Mouse (Mus musculus): ENCODE measurements around the gene Fndc10. TPM values are rescaled to one million over a fixed set of nuclear protein-coding genes. Genes with fewer than 3 reads are reported as not detected.
"Not testable (repeated sequence)": the region's sequence is repeated elsewhere in the genome, so short reads cannot be mapped to it uniquely, and the experiment has no call there.

Fndc10 gene
- polyA plus RNA-seq (2014; fragmentation: Nextera tagmentation; extraction: Ambion mirVana): 6.3 and 13.8 TPM in 2 replicates

DNA sequence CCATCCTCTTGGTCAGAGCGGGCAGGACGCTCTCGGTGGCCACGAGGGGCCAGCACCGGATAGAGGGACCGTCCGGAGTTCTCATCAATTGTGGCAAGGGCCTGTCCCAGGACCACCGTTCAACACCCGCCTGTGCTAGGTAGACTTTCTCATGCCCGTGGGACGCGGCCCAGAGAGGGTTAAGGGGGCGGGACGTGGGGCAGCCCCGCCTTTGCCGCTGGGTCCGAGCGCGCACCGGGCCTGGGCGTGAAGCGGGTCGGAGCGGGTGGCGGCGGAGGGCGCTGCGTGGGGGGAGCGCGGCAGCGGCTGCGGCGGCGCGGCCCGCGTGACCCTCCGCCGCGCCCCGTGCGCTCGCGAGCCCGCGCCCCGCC is at the start of gene Fndc10:
Fndc10 (plus strand) TSS at position 232 of the 371 bp plus-strand sequence.
- Histone ChIP-seq H3K27ac (replicated peaks; ENCODE audit: low read depth, low read length) (peak within 1 kb of the TSS; percentile 94), H3K4me2 (ENCODE audit: low read length) (peak within 1 kb of the TSS; percentile 82), H3K36me3 (ENCODE audit: control insufficient read depth, insufficient read depth, low read length) (no peaks in the 10 kb centered on the region), H3K9me3 (ENCODE audit: control insufficient read depth, low read length) (no peaks in the 10 kb centered on the region), H3K4me3 (replicated peaks; ENCODE audit: low read depth, low read length) (peak within 1 kb of the TSS; percentile 64), H3K9ac (replicated peaks; ENCODE audit: low read length) (peak within 1 kb of the TSS; percentile 79), H3K4me1 (ENCODE audit: control insufficient read depth, insufficient read depth, low read length) (peaks cover 15% of the 10 kb centered on the region), H3K27me3 (ENCODE audit: control insufficient read depth, insufficient read depth, low read length) (peaks cover 10% of the 10 kb centered on the region)
- DNase-seq (peak; percentile 88), ATAC-seq (ENCODE audit: low FRiP score, low TSS enrichment) (peak; percentile 82)
- under 1% methylated on average over 33 of the region's 47 CpGs for WGBS

DNA sequence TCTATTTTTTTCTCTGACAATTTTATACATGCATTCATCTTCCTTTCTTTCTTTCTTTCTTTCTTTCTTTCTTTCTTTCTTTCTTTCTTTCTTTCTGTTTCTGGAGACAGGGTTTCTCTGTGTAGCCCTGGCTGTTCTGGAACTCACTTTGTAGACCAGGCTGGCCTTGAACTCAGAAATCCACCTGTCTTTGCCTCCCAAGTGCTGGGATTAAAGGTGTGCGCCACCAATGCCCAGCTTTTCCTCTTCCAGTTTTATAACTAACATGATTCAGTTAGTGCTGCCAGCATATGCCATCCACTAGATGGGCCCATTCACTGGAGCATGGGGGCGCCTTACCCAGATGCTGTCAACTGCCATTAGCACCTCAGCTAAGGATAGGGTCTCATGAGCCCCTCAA is 48.8 kb upstream of the Fndc10 start, which contains the start of gene Gm10563:
Gm10563 (minus strand) TSS at position 101 of the 400 bp plus-strand sequence.
- not testable (repeated sequence) for DNase-seq; H3K4me3 ChIP-seq (replicated peaks; ENCODE audit: low read depth, low read length); H3K4me1 ChIP-seq (ENCODE audit: control insufficient read depth, insufficient read depth, low read length); H3K4me2 ChIP-seq (ENCODE audit: low read length); H3K27ac ChIP-seq (replicated peaks; ENCODE audit: low read depth, low read length); H3K9ac ChIP-seq (replicated peaks; ENCODE audit: low read length); ATAC-seq (ENCODE audit: low FRiP score, low TSS enrichment); H3K9me3 ChIP-seq (ENCODE audit: control insufficient read depth, low read length); H3K27me3 ChIP-seq (ENCODE audit: control insufficient read depth, insufficient read depth, low read length)
- 98% methylated on average over 2 of the region's 2 CpGs for WGBS
- H3K36me3 ChIP-seq (ENCODE audit: control insufficient read depth, insufficient read depth, low read length): peaks cover 88% of the 10 kb centered on the region

DNA sequence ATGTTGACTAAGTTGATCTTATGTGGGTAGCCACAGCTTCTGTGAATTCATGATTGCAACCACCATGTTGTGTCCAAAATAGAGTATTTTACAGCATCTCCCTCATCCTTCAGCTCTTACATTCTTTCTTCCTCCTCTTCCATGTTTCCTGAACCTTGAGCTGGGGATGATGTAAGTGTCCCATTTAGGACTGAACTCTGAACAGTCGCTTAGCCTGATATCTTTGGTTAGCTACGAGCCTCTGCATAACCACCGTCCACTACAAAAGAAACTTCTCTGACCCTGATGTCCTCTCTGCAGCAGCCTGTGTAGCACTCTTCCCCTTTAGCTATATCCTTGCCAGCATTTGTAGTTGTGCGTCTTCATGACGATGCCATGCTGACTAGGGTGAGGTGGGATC is 48.4 kb upstream of the Fndc10 start:
- 98% methylated on average over 5 of the region's 5 CpGs for WGBS
- no peak for DNase-seq
- Histone ChIP-seq H3K36me3 (ENCODE audit: control insufficient read depth, insufficient read depth, low read length) (peaks cover 88% of the 10 kb centered on the region), H3K4me2 (ENCODE audit: low read length) (no peak overlapping the region), H3K4me1 (ENCODE audit: control insufficient read depth, insufficient read depth, low read length) (no peaks in the 10 kb centered on the region), H3K27me3 (ENCODE audit: control insufficient read depth, insufficient read depth, low read length) (no peaks in the 10 kb centered on the region), H3K4me3 (replicated peaks; ENCODE audit: low read depth, low read length) (no peak overlapping the region), H3K27ac (replicated peaks; ENCODE audit: low read depth, low read length) (no peak overlapping the region), H3K9me3 (ENCODE audit: control insufficient read depth, low read length) (no peaks in the 10 kb centered on the region), H3K9ac (replicated peaks; ENCODE audit: low read length) (no peak overlapping the region)
- ATAC-seq (ENCODE audit: low FRiP score, low TSS enrichment): no peak

DNA sequence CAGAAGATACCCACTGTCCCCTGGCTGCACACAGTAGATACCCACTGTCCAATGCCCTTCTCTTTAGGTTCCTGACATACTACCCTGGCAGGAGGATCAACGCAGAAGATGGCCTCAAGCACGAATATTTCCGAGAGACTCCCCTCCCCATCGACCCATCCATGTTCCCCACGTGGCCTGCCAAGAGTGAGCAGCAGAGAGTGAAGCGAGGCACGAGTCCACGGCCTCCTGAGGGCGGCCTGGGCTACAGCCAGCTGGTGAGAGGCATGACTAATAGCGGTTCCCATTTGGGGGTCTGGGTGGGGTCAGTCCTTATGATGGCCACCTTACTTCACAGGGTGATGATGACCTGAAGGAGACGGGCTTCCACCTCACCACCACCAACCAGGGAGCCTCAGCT is 44.8 kb upstream of the Fndc10 start:
- Histone ChIP-seq H3K27ac (replicated peaks; ENCODE audit: low read depth, low read length) (no peak overlapping the region), H3K4me1 (ENCODE audit: control insufficient read depth, insufficient read depth, low read length) (peaks cover 15% of the 10 kb centered on the region), H3K4me2 (ENCODE audit: low read length) (no peak overlapping the region), H3K4me3 (replicated peaks; ENCODE audit: low read depth, low read length) (no peak overlapping the region), H3K9ac (replicated peaks; ENCODE audit: low read length) (no peak overlapping the region), H3K36me3 (ENCODE audit: control insufficient read depth, insufficient read depth, low read length) (peaks cover 66% of the 10 kb centered on the region), H3K27me3 (ENCODE audit: control insufficient read depth, insufficient read depth, low read length) (peaks cover 34% of the 10 kb centered on the region), H3K9me3 (ENCODE audit: control insufficient read depth, low read length) (no peaks in the 10 kb centered on the region)
- whole genome bisulfite sequencing: 94% methylated on average over 11 of the region's 11 CpGs
- no peak for DNase-seq
- no peak for ATAC-seq (ENCODE audit: low FRiP score, low TSS enrichment)

DNA sequence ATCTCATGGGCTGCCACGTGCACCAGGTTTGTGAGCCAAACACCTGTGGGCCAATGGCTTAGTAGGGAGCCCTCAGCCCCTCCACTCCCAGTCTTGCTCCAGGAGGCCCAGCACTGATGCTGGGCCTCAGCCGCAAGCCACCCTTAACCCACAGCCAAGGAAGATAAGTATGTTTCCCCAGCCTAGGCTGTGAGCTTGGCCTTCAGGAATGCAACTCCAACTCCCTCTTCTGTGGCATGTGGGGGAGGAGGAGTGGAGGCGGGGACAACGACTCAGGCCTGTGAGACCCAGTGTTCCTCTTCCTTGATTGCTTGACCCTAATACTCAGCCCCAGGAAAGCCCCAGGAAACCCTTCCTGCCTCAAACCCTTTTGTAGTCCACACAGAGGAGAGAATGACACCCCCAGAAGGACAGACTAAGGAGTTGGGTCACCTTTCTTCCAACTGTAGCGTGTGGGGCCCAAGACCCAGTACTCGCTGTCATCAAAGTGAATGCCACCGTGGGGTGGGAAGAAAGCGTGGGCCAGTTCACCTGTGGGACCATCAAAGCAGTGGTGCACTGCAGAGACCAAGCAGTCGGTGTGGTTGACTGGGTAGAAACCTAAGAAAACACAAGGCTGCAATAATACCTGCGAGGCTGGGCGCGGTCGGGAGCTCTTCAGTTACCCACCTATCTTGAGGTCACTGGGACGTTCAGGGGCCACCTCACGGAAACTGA is 42.4 kb upstream of the Fndc10 start:
- Histone ChIP-seq H3K9ac (replicated peaks; ENCODE audit: low read length) (no peak overlapping the region), H3K4me2 (ENCODE audit: low read length) (no peak overlapping the region), H3K4me1 (ENCODE audit: control insufficient read depth, insufficient read depth, low read length) (peaks cover 24% of the 10 kb centered on the region), H3K4me3 (replicated peaks; ENCODE audit: low read depth, low read length) (no peak overlapping the region), H3K27ac (replicated peaks; ENCODE audit: low read depth, low read length) (no peak overlapping the region), H3K9me3 (ENCODE audit: control insufficient read depth, low read length) (no peaks in the 10 kb centered on the region), H3K36me3 (ENCODE audit: control insufficient read depth, insufficient read depth, low read length) (peaks cover 67% of the 10 kb centered on the region), H3K27me3 (ENCODE audit: control insufficient read depth, insufficient read depth, low read length) (peaks cover 54% of the 10 kb centered on the region)
- ATAC-seq (ENCODE audit: low FRiP score, low TSS enrichment) (no peak), DNase-seq (no peak)
- WGBS: 67% methylated on average over 15 of the region's 15 CpGs

GRCm38 (mm10) chr4:155652283-155653085 is 41.7 kb upstream of the Fndc10 start:
- H3K4me3 ChIP-seq (replicated peaks; ENCODE audit: low read depth, low read length): peak overlapping the region; percentile 30
- no peak overlapping the region for H3K27ac ChIP-seq (replicated peaks; ENCODE audit: low read depth, low read length)
- peaks cover 24% of the 10 kb centered on the region for H3K4me1 ChIP-seq (ENCODE audit: control insufficient read depth, insufficient read depth, low read length)
- peaks cover 66% of the 10 kb centered on the region for H3K36me3 ChIP-seq (ENCODE audit: control insufficient read depth, insufficient read depth, low read length)
- peak; percentile 30 for DNase-seq
- 16% methylated on average over 36 of the region's 36 CpGs for WGBS
- H3K9me3 ChIP-seq (ENCODE audit: control insufficient read depth, low read length): no peaks in the 10 kb centered on the region
- peaks cover 54% of the 10 kb centered on the region for H3K27me3 ChIP-seq (ENCODE audit: control insufficient read depth, insufficient read depth, low read length)
- peak overlapping the region; percentile 49 for H3K9ac ChIP-seq (replicated peaks; ENCODE audit: low read length)
- ATAC-seq (ENCODE audit: low FRiP score, low TSS enrichment): no peak
- H3K4me2 ChIP-seq (ENCODE audit: low read length): peak overlapping the region; percentile 67

DNA sequence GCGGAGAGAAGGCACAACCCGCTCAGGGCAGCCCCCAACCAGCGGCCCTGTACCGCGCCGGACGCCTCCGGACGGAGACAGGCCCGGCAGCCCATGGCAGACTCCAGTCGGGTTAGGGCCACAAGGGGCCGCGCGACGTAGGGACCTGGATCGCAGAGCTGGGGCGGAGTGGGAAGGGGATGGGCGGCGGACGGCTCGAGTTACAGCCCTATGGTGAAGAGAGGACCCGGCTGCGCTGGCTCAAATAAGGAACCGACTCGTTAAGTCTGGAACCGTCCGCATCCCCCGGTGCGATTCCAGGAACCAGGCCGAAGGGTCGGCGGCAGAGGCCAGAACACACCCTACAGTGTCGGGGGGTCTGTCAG is 41.1 kb upstream of the Fndc10 start, which contains the start of gene Mmp23:
Mmp23 (minus strand) TSS at position 299 of the 365 bp plus-strand sequence.
- under 1% methylated on average over 33 of the region's 33 CpGs for WGBS
- Histone ChIP-seq H3K9me3 (ENCODE audit: control insufficient read depth, low read length) (no peaks in the 10 kb centered on the region), H3K4me1 (ENCODE audit: control insufficient read depth, insufficient read depth, low read length) (peaks cover 24% of the 10 kb centered on the region), H3K4me3 (replicated peaks; ENCODE audit: low read depth, low read length) (peak within 1 kb of the TSS; percentile 30), H3K4me2 (ENCODE audit: low read length) (peak within 1 kb of the TSS; percentile 67), H3K27me3 (ENCODE audit: control insufficient read depth, insufficient read depth, low read length) (peaks cover 54% of the 10 kb centered on the region), H3K36me3 (ENCODE audit: control insufficient read depth, insufficient read depth, low read length) (peaks cover 63% of the 10 kb centered on the region), H3K27ac (replicated peaks; ENCODE audit: low read depth, low read length) (no peak within 1 kb of the TSS), H3K9ac (replicated peaks; ENCODE audit: low read length) (peak within 1 kb of the TSS; percentile 49)
- DNase-seq: peak; percentile 64
- peak; percentile 31; the same call in 1 of the 2 replicates for ATAC-seq (ENCODE audit: low FRiP score, low TSS enrichment)

- peaks cover 24% of the 10 kb centered on the region for H3K4me1 ChIP-seq (ENCODE audit: control insufficient read depth, insufficient read depth, low read length)
- H3K9me3 ChIP-seq (ENCODE audit: control insufficient read depth, low read length): no peaks in the 10 kb centered on the region
- peak overlapping the region; percentile 67 for H3K4me2 ChIP-seq (ENCODE audit: low read length)
- H3K27me3 ChIP-seq (ENCODE audit: control insufficient read depth, insufficient read depth, low read length): peaks cover 54% of the 10 kb centered on the region
- DNase-seq (peak; percentile 58), ATAC-seq (ENCODE audit: low FRiP score, low TSS enrichment) (peak; percentile 39; the same call in 1 of the 2 replicates)
- H3K36me3 ChIP-seq (ENCODE audit: control insufficient read depth, insufficient read depth, low read length): peaks cover 63% of the 10 kb centered on the region
- 2% methylated on average over 31 of the region's 31 CpGs for WGBS
- peak overlapping the region; percentile 49 for H3K9ac ChIP-seq (replicated peaks; ENCODE audit: low read length)
- H3K4me3 ChIP-seq (replicated peaks; ENCODE audit: low read depth, low read length): peak overlapping the region; percentile 30
- H3K27ac ChIP-seq (replicated peaks; ENCODE audit: low read depth, low read length): no peak overlapping the region
Measured at GRCm38 (mm10) chr4:155653451-155654182, 40.5 kb upstream of the Fndc10 start.

Measured in midbrain, embryonic 14.5 days (tissue).